Mouse (Mus musculus) inflammation-experienced regulatory T-cells, adult 6 months (primary cell): Measurements from ENCODE around the gene Naa35. TPM values are rescaled to one million over a fixed set of nuclear protein-coding genes. Genes with fewer than 3 reads are reported as not detected.
A peak's percentile ranks its signal among the peaks of the same experiment; 100 is the strongest.

ENCODE experiments used
- ATAC-seq: one replicate; pipeline ENCODE4 v1.8.0; 2017
- polyA plus RNA-seq, 3 experiments: library from polyadenylated mRNA; unstranded; fragments of 100-300 nt; shearing (Covaris generic); gene quantifications; one replicate each; pipeline ENCODE4 v1.2.1; 2017

The Naa35 gene
- polyA plus RNA-seq, 3 experiments from 2014 or later: 93.0 to 99.2 (median 98.7) TPM

GRCm38 (mm10) chr13:59672248-59672647 lies 87.2 kb downstream of the Naa35 start:
- ATAC-seq: peak; percentile 58

DNA sequence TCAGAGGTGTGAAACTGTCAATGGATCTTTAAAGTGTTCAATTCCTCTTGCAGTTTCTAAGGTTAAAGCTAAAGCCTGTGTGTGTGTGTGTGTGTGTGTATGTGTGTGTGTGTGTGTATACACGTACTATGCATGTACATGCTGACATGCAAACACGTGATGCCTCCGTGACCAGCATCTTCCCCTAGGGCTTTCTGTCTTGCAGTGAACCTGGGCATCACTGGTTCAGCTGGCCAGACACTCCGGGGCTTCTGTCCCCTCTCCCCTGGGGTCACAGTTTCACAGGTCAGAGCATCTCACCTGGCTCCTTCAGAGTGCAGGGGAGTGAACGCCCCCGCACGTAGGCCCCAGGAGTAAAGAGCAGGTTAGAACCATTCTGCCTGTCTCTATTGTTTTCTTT lies 88.5 kb downstream of the Naa35 start:
- no peak for ATAC-seq

- no peak for ATAC-seq
Observed at GRCm38 (mm10) chr13:59674215-59674614, 89.2 kb downstream of the Naa35 start.

GRCm38 (mm10) chr13:59674761-59675150 lies 89.7 kb downstream of the Naa35 start:
- no peak for ATAC-seq

- peak; percentile 36 for ATAC-seq
Observed at GRCm38 (mm10) chr13:59675151-59676011, 90.3 kb downstream of the Naa35 start, which contains the start of gene Golm1. TSS of gene Golm1 (minus strand) at chr13:59675811.

- ATAC-seq: no peak
Observed at GRCm38 (mm10) chr13:59676316-59677229, 91.5 kb downstream of the Naa35 start.

DNA sequence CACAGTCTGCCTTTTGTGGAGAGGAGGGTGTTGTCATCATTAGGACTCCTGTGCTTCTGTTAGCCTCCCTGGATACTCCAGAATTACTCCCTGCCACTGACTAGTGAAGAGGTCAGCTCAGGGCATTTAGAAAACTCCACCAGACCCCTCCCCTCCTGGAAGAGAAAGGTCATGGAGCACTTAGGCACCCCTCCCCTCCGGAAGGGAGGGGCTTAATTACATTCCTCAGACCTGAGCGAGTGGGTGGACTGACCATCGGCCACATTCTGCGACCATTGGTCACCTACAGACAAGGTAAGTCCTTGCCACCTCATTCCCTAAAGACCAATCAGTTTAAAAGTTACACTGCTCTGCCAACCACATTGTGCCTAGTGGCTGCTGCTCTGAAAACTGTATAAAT lies 94.2 kb downstream of the Naa35 start:
- ATAC-seq: no peak

DNA sequence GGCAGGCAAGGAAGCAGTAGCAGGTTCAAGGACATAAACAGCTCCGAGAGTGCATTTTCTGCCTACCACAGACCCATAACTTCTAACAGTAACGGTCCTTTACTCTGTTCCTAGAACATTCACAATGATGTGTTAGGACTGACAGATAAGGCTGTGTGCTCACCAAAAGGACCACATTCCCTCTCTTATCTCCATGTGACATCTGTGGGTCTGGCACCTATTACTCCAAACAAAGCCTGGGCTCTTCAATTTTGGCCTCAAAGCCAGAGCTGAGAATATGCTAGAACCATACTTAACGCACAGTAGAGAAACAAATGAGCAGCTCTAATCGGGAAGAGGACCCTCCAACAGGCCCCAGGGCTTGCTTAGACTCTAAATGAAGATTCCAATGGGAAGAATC lies 94.8 kb downstream of the Naa35 start:
- ATAC-seq: no peak

DNA sequence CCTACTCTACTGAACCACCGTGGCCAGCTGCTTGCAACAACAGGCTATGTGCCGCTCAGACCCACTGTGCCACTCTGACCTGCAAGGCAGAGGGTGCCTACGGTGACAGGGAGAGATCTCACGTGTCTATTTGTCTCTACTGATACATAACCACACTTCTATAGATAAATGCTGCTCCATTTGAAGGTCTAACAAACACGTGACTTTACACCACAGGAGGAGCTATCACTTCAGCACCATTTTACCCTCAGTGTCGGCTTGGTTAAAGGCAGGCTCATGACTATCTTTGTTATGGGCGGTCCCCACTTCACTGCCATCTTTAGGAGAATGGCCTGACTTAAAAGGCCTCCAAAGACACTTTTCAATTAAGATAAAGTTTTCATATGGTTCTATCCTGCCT lies 97.6 kb downstream of the Naa35 start:
- ATAC-seq: no peak

GRCm38 (mm10) chr13:59685236-59685635 lies 100.2 kb downstream of the Naa35 start:
- no peak for ATAC-seq

Other genes with a start within 250 kb of the Naa35 start
- 10 to 100 TPM; 18.0 to 23.2 (median 18.3) TPM for gene Agtpbp1, start within 50 bp of the Naa35 start, polyA plus RNA-seq
- gene Golm1, start 90.6 kb downstream of the Naa35 start, polyA plus RNA-seq: 10 to 100 TPM; 40.8 to 58.9 (median 47.8) TPM
- not detected for gene 4921517D22Rik, start 108.8 kb downstream of the Naa35 start, polyA plus RNA-seq
- gene Spata31d1a, start 125.1 kb downstream of the Naa35 start, polyA plus RNA-seq: not detected
- gene Spata31d1b, start 127.0 kb downstream of the Naa35 start, polyA plus RNA-seq: not detected
- gene Spata31d1d, start 146.5 kb downstream of the Naa35 start, polyA plus RNA-seq: not detected
- not detected for gene 1700014D04Rik, start 161.5 kb downstream of the Naa35 start, polyA plus RNA-seq
- 10 to 100 TPM; 50.8 to 59.8 (median 57.7) TPM for gene Isca1, start 184.6 kb downstream of the Naa35 start, polyA plus RNA-seq
- not detected for gene Gm49354, start 197.0 kb downstream of the Naa35 start, polyA plus RNA-seq
- gene Tut7, start 237.9 kb downstream of the Naa35 start, polyA plus RNA-seq: 10 to 100 TPM; 67.6 to 73.9 (median 72.7) TPM